Mouse (Mus musculus) heart, postnatal 36 days (tissue): ENCODE measurements around the gene Arsb. TPM values are rescaled to one million over a fixed set of nuclear protein-coding genes. Genes with fewer than 3 reads are reported as not detected.
"Not testable (repeated sequence)": the region's sequence is repeated elsewhere in the genome, so short reads cannot be mapped to it uniquely, and the experiment has no call there.

Source experiments
- DNase-seq, 2 experiments: peaks; one replicate each; pipeline ENCODE4 v3.0.0; 2021 to 2022
- intact Hi-C: fragments of 180-260 bp; cut with DNase I; formaldehyde crosslinking; loops from one replicate; pipeline ENCODE4 v1.15.1; 2025
- total RNA-seq, 2 experiments: library from RNA; stranded (reverse); gene quantifications; 2 replicates each; pipeline ENCODE4 v1.2.3; 2021

The Arsb gene
- total RNA-seq, 2 experiments from 2014 or later: 5.6 to 6.2 TPM

GRCm38 (mm10) chr13:93966271-93966670 lies 194.8 kb downstream of the Arsb start:
- DNase-seq: no peak
- intact Hi-C loops: no loop called here

- intact Hi-C loops: no loop called here
- DNase-seq: peak in 1 of 2 experiments; percentile 22
These were observed 195.7 kb downstream of the Arsb start for GRCm38 (mm10) chr13:93967138-93967537.

GRCm38 (mm10) chr13:93970115-93970514 lies 198.7 kb downstream of the Arsb start:
- intact Hi-C loops: no loop called here
- no peak for DNase-seq

GRCm38 (mm10) chr13:93972423-93972822 lies 201.0 kb downstream of the Arsb start:
- intact Hi-C loops: no loop called here

GRCm38 (mm10) chr13:93975668-93976067 lies 204.2 kb downstream of the Arsb start:
- intact Hi-C loops: no loop called here
- no peak for DNase-seq

More at GRCm38 (mm10) chr13:93972423-93972822, 201.0 kb downstream of the Arsb start:
- DNase-seq: no peak

GRCm38 (mm10) chr13:93976897-93977530 lies 205.6 kb downstream of the Arsb start:
- no peak for DNase-seq
- intact Hi-C loops: no loop called here

- DNase-seq: no peak
- intact Hi-C loops: no loop called here
These were observed 207.5 kb downstream of the Arsb start for GRCm38 (mm10) chr13:93978703-93979495.

GRCm38 (mm10) chr13:93979754-93980153 lies 208.3 kb downstream of the Arsb start:
- no peak for DNase-seq
- intact Hi-C loops: no loop called here

- no peak for DNase-seq
- intact Hi-C loops: no loop called here
These were observed 213.1 kb downstream of the Arsb start for GRCm38 (mm10) chr13:93984521-93984920.

- intact Hi-C loops: loop anchor here (5.0 kb wide), 1 partner anchor 128 kb away; no protein-coding TSS in a partner anchor
- no peak for DNase-seq
These were observed 213.8 kb downstream of the Arsb start for GRCm38 (mm10) chr13:93985181-93985580.

- not testable (repeated sequence) for DNase-seq
- intact Hi-C loops: loop anchor here (5.0 kb wide), 1 partner anchor 128 kb away; no protein-coding TSS in a partner anchor
These were observed 214.3 kb downstream of the Arsb start for GRCm38 (mm10) chr13:93985750-93986149.

GRCm38 (mm10) chr13:93987611-93988010 lies 216.2 kb downstream of the Arsb start:
- intact Hi-C loops: loop anchor here (5.0 kb wide), 1 partner anchor 130 kb away; no protein-coding TSS in a partner anchor
- DNase-seq: no peak

GRCm38 (mm10) chr13:93989208-93989607 lies 217.8 kb downstream of the Arsb start:
- intact Hi-C loops: loop anchor here (5.0 kb wide), 1 partner anchor 132 kb away; no protein-coding TSS in a partner anchor

GRCm38 (mm10) chr13:93989736-93990611 lies 218.5 kb downstream of the Arsb start:
- DNase-seq: peak; percentile 25 to 27
- intact Hi-C loops: loop anchor here (5.0 kb wide), 1 partner anchor 133 kb away; no protein-coding TSS in a partner anchor

More at GRCm38 (mm10) chr13:93989208-93989607, 217.8 kb downstream of the Arsb start:
- no peak for DNase-seq

- intact Hi-C loops: no loop called here
- DNase-seq: no peak
These were observed 219.4 kb downstream of the Arsb start for GRCm38 (mm10) chr13:93990841-93991240.

GRCm38 (mm10) chr13:93992342-93992882 lies 221.0 kb downstream of the Arsb start:
- no peak for DNase-seq

More at GRCm38 (mm10) chr13:93992342-93992882, 221.0 kb downstream of the Arsb start:
- intact Hi-C loops: no loop called here
